Mouse (Mus musculus) kidney, embryonic 16.5 days (tissue): ENCODE measurements around the gene Apoa5. TPM values are rescaled to one million over a fixed set of nuclear protein-coding genes. Genes with fewer than 3 reads are reported as not detected.

Source experiments
- ATAC-seq: fragments of 200-750 bp; cut with Nextera tagmentation; 2 replicates; pipeline ENCODE4 v1.8.0; 2017; ENCODE audit warnings: moderate TSS enrichment; ENCODE audit not compliant: low FRiP score, low TSS enrichment
- H3K27ac ChIP-seq: fragments of 300-500 bp; sonication (generic); 2 replicates; pipeline ENCODE4 v1.5.1; 2014; ENCODE audit warnings: low read length
- H3K27me3 ChIP-seq: fragments of 300-500 bp; sonication (generic); 2 replicates; pipeline ENCODE4 v1.6.1; 2014; ENCODE audit warnings: low read length, control low read depth, mixed read lengths; ENCODE audit not compliant: insufficient read depth
- H3K36me3 ChIP-seq: fragments of 300-500 bp; sonication (generic); 2 replicates; pipeline ENCODE4 v1.6.1; 2014; ENCODE audit warnings: low read length, control low read depth, mixed read lengths; ENCODE audit not compliant: insufficient read depth
- H3K4me1 ChIP-seq: fragments of 300-500 bp; sonication (generic); 2 replicates; pipeline ENCODE4 v1.6.1; 2014; ENCODE audit warnings: low read length, control low read depth, mixed read lengths; ENCODE audit not compliant: insufficient read depth
- H3K4me2 ChIP-seq: fragments of 300-500 bp; sonication (generic); replicated peaks from 2 replicates; pipeline ENCODE4 v1.6.1; 2014; ENCODE audit warnings: low read depth, low read length
- H3K4me3 ChIP-seq: fragments of 300-500 bp; sonication (generic); 2 replicates; pipeline ENCODE4 v1.5.1; 2014; ENCODE audit warnings: mild to moderate bottlenecking, low read length
- H3K9ac ChIP-seq: fragments of 300-500 bp; sonication (generic); replicated peaks from 2 replicates; pipeline ENCODE4 v1.6.1; 2014; ENCODE audit warnings: low read length
- H3K9me3 ChIP-seq: fragments of 300-500 bp; sonication (generic); 2 replicates; pipeline ENCODE4 v1.6.1; 2016; ENCODE audit warnings: low read length, control low read depth
- WGBS: fragments of 180-500 bp; shearing (Covaris S2); extraction: QIAGEN DNeasy Blood & Tissue Kit; methylation state at CpG from one replicate; pipeline ENCODE4 v1.1.7; 2014; 5-methylcytosine and 5-hydroxymethylcytosine counted together
- polyA plus RNA-seq: library from polyadenylated mRNA; unstranded; fragments of >200 nt; fragmentation: Nextera tagmentation; extraction: Ambion mirVana; gene quantifications from 2 replicates; pipeline ENCODE4 v1.2.1, GENCODE M21; 2015

Apoa5 gene
- polyA plus RNA-seq, 1 experiment from 2014 or later = not detected

DNA sequence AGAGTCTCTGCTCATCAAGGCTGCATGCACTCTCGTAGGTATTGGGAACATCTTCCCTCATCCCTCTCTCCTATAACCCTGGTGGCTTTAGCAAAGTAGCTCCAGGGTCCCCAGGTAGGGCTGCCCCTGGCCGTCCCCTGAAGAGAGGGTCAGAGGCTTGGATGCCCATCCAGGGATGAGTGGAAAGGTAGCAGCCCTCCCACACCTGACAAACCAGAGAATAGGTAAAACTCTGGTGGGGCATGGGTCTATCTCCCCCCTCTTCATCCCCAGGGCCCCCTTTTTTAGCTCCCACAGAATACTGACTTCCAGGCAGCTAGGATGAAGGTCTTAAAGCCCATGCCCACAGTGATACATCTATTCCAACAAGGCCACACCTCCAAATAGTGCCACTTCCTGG lies 52.0 kb downstream of the Apoa5 start:
- Histone ChIP-seq H3K27ac (no peak overlapping the region), H3K36me3 (no peaks in the 10 kb centered on the region), H3K9me3 (0 out of 2 replicates have a peak, but pooled peaks cover 6% of the 10 kb centered on the region), H3K4me3 (no peak overlapping the region), H3K4me2 (no peak overlapping the region), H3K9ac (no peak overlapping the region), H3K27me3 (no peaks in the 10 kb centered on the region), H3K4me1 (no peaks in the 10 kb centered on the region)
- ATAC-seq = no peak
- 93% methylated on average over 2 of the region's 2 CpGs for WGBS

Other genes starting within 250 kb of the Apoa5 start
- 13.6 and 19.3 TPM in 2 replicates for gene Apoa1, start 40.1 kb upstream of the Apoa5 start, polyA plus RNA-seq
- gene Apoc3, start 33.0 kb upstream of the Apoa5 start, polyA plus RNA-seq = 0.76 and 0.82 TPM in 2 replicates
- 0.25 TPM in 1 of 2 replicates, not detected in the other for gene Apoa4, start 27.9 kb upstream of the Apoa5 start, polyA plus RNA-seq
- gene Zpr1, start 4.4 kb downstream of the Apoa5 start, polyA plus RNA-seq = 61.1 and 61.9 TPM in 2 replicates
- gene Bud13, start 14.4 kb downstream of the Apoa5 start, polyA plus RNA-seq = 25.6 and 29.6 TPM in 2 replicates
- gene 4931429L15Rik, start 51.4 kb downstream of the Apoa5 start, polyA plus RNA-seq = not detected in 2 replicates